Mouse (Mus musculus) layer of hippocampus, adult 18-20 months (tissue): ENCODE measurements around the gene Kcnb1. TPM values are rescaled to one million over a fixed set of nuclear protein-coding genes. Genes with fewer than 3 reads are reported as not detected.

Source experiments
- DNase-seq, 2 experiments: peaks; one replicate each; pipeline ENCODE4 v3.0.0; 2022; ENCODE audit warnings: low spot score in 2 of 2
- total RNA-seq, 2 experiments: library from RNA; stranded (reverse); gene quantifications; 2 replicates each; pipeline ENCODE4 v1.2.3; 2021

The Kcnb1 gene
- total RNA-seq, 2 experiments from 2014 or later, result 112 to 119 TPM

DNA sequence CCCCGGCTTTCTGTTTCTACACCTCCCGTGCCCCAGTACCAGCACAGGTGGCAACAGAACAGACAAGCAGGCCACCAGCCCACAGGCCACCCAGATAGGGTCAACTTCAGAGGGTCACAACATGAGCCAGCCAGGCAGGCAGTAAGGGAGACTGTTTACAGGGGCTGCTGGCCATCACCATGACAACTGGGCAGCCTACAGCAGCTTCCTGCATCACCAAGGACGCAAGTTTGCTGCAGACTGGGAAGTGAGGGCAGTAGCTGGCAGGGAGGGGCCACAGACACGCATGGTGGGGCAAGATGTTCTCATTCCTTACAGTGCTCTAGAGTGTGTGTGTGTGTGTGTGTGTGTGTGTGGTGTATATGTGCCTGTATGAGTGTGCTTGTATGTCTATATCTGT is 108.3 kb downstream of the Kcnb1 start:
- no peak for DNase-seq

DNA sequence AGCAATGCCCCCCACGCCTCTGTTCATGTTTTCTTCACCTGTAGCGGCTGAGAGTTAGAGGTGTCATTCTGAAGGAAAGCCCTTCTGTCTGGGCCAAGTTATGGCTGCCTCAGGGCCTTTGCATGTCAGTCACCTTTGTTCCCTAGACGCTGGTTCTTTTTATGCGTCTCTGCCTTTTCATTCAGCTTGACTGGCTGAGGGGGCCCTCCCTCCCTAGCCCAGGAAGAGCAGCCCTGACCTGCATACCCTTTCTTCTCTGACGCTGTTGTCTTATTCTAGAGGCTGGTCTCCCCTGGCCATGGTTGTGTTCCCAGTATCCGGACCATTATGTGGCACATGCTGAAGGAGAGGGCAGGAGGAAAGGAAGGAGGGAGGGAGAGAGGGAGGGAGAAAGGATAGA is 108.8 kb downstream of the Kcnb1 start:
- no peak for DNase-seq

DNA sequence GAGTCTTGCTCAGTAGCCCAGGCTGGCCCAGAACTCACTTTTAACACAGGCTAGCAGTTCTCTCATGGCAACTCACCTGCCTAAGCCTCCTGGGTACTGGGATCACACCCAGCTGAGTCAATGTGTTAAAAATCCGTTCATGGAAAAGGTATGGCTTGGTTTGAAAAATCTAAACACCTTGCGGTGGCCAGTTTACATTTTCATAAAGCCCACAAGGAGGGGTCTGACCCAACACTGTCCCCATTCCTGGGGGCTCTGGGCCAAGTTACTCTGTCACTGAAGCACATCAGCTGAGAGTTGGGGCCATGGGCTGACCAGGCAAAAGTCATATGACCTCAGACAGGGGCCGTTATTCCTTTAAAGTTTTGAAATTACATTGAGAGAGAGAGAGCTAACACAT is 109.6 kb downstream of the Kcnb1 start:
- DNase-seq, result no peak

DNA sequence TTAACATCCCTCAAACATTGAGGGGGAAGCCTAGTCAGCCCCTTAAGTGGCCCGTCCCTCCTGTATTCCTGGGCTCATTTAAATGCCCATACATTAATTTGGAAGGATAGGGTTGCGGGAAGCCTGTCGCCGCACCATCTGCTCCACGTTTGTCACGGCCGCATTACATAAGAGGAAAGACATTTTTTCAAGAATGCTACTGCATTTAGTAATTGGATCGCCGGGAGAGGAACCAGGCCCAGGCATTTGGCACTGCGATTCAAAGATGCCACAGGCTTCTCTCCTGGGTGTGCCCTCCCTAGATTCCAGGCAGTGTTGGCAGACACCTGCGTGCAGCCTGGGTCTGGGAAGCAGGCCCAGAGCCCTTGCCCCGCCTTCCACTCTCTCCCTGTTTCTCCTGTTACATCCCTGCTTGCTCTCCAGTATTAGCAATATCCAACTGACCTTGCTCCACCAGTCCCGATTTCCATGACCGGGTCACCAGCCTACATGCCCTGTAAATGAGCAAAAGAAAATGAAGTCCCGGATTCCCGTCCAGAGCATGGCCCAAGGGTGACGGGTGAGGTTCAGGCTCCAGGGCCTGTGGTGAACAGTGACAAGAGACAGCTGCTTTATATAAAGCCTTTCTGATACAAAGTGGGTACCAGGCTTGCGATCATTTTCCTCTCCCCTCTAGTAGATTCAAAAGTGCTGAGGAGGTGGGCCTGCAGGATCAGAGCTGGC is 110.3 kb downstream of the Kcnb1 start:
- DNase-seq, result peak; percentile 67 to 85

DNA sequence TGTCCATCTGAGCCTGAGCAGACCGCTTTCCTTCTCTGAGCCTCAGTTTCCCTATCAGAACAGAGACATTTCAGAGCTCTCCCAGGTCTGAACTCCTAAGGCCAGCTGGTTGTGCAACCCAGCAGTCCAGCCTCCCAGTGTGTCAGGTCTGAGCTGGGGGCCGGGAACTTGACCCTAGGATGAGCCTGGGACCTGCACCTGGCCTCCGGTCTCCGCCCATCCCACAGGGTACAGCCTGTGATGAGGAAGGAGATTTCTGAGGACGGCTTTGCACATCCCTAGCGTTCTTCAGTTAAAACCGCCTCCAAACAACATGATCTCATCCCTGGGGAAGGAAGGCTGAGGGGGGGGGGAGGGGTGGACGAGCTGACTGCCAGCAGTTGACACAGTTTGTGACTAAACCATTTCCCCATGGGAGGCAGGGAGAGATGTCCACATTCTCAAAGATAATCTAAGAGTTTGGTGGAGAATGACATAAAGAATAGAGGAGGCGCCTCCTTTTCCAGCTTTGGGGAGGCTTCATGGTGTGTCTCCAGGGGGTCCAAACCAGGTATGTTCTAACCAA is 110.9 kb downstream of the Kcnb1 start:
- DNase-seq, result peak in 1 of 2 experiments; percentile 57

DNA sequence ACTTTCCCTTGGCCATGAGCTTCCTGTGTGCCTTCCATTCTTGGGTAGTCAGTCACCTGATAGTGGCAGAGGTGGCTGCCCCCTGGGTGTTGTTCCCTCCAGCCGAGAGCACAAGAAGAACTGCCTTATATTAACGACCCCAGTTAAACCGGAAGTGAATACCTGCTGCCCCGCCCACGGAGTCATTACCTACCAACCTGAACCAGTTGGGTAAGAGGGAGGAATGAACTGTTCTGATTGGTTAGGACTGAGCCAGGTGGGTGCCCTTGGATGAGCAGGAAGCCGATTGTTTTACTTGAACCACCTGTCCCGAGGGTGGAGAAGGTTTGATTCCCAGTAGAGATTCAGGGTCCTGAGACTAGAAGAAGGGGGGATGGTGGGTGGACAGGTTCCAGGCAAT is 111.5 kb downstream of the Kcnb1 start:
- no peak for DNase-seq

DNA sequence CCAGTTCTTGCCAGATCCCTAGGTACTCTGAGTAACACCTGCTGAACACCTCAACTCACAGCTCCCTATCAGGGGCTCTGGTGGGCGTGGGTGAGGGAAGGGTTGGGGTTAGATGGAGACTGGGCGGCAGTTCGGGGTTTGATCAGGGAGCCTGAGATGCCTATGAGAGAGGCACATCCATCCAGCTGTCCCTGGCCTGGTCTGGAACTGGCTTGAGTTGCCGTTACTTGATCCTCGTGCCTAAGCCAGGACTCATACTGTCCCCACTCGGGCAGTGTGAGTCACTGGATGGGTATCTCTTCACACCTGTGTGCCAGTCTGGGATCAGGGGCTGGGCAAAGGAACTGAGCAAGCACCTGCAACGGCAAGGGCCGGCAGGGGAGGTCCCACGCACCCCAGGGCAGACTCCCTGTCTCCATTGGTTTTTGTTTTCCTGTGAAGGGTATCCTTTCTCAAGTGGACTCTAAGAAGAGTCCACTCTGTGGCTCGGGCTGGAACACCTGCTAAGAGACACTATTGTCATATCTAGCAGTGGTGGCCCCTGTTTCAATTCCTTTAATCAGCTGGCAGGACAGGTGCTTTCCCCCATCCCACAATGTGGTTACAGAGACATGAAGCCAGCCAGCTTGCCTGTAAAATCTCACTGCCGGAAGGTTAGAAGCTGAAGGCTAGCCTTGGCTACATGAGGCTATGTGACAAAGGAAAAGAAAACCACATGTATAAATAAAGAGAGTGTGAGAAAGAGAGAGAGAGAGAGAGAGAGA is 112.6 kb downstream of the Kcnb1 start:
- no peak for DNase-seq

DNA sequence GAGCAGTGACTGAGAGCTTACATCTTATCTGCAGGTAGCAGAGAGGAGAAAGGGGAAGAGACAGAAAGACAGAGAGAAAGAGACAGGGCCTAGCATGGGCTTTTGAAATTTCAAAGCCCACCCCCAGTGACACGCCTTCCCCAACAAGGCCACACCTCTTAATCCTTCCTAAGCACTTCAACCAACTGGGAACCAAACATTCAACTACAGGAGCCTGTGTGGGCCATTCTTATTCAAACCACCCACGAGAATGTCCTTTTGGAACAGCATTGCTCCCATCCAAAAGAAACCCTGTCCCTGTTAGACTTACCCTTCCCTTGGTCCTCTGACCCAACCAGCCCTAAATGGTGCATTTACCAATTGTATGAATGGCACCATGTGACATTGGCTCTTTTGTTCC is 113.2 kb downstream of the Kcnb1 start:
- DNase-seq, result no peak

DNA sequence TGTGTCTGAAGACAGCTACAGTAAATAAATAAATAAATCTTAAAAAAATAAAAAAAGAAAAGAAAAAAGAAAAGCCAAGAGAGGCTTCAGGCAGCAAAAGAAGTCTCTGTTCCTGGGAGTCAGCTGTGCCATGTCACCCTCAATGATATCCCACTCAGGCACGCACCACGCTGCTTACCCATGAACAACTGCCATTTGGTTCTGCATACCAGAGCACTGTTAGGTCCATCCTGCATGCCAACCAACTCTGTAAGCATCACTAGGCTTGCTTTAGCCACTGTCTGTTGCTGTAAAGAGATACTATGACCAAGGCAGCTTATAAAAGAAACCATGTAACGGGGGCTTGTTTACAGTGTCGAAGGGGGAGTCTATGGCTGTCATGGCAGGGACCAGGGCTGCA is 113.6 kb downstream of the Kcnb1 start:
- DNase-seq, result no peak

DNA sequence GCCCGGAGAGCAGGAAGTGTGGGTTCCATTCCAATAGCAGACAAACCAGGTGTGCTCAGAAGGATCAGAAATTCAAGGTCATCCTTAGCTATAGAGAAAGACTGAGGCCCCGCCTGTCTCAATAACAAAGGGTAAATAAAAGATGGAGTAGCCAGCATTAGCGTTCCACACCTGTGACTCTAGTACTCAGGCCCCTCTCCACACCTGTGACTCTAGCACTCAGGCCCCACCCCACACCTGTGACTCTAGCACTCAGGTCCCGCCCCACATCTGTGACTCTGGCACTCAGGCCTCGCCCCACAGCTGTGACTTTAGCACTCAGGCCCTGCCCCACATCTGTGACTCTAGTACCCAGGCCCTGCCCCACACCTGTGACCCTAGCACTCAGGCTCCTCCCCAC is 115.4 kb downstream of the Kcnb1 start:
- DNase-seq, result no peak

DNA sequence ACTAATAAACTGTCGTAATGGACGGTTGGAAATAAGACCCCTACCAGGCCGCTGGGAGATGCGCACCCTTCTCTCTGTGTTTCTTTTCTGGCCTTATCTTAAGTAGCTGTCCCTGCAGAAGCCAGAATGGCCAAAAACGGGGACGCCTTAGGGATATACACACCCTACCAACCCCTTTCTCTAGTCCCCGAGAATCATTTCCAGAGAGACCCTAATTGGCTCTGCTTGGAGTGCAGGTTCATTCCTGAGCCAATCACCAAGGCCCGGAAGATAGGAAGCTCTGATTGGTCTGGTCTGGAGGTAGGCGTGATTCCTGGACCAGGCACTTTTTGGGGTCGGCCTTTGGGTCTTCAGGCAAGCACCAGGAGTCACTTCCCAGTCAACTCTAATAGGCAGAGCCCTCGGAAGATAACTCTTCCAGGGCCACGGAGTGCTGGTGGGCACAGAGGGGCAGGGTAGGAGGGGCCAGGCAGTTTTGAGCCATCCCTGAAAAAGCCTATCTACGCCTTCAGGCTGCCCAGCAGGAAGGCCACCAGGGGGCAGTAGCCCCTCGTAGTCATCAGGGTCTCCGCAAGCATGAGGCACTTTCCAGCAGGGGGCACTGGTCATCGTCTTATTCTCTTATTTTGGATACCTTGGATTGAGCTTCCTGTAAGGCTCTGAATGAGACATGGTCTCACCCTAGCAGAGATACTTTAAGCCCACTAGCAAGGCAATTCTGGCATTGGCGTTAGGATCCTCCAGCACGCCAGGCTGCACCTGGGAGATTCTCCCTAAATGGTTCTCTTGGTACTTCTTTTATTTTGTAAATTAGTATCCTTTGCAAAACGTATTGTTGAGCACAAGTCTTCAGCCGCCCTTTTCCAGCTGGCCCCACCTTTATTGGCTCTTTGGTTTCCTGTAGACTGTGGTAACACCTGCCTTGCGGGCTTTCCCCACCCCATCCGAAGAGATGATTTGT is 118.0 kb downstream of the Kcnb1 start:
- DNase-seq, result peak; percentile 93 to 99

DNA sequence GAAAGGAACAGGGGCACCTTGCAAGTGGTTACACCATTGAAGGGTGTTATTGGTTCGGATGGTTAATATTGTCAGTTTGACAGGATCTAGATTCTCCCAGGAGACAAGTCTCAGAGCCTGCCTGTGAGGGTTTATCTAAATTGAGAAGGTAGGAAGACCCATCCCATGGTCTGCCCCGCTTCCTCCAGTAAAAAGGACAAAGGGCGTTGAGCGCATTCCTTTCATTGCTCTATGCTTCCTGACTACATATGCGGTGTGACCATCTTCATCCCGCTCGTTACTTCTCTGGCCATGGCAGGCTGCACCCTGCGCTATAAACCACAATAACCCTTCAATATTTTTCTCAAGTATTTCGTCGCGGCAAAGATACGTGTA is 118.7 kb downstream of the Kcnb1 start:
- no peak for DNase-seq

DNA sequence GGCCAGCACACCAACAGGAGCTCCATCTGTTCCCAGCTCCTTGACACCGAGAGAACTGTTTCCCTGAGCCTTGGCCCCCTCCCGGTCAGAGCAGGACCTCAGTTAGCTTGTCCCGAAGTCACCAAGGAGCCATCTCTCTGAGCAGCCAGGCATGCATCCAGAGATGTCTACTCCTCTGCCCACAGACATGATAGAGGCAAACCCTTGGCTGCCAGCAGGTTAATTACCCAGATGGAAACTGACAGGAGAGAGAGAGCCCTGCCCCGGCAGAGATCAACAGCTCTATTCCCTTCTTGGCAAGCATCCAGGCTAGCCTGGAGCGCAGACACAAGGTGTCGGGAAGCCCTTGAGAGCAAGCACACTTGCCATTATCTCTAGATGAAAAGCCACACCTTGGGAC is 119.6 kb downstream of the Kcnb1 start:
- DNase-seq, result no peak

DNA sequence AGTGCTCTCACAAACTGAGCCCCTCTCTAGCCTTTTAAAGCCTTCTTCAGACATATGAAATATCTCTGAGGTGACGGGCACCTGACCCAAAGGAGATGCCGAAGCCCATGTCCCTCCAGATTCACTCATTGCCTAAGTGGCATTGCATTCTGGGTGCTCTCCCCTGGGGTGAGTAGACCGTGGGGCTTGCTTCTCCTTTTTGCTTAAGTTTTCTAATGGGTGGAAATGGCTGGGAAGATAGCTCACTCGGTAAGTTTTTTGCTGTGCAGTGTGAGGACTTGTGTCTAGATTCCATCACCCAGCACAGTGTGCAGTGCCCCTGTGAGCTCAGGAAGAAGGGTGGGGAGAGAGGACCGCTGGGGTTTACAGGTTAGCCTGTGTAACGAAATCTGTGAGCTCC is 122.4 kb downstream of the Kcnb1 start:
- DNase-seq, result no peak

DNA sequence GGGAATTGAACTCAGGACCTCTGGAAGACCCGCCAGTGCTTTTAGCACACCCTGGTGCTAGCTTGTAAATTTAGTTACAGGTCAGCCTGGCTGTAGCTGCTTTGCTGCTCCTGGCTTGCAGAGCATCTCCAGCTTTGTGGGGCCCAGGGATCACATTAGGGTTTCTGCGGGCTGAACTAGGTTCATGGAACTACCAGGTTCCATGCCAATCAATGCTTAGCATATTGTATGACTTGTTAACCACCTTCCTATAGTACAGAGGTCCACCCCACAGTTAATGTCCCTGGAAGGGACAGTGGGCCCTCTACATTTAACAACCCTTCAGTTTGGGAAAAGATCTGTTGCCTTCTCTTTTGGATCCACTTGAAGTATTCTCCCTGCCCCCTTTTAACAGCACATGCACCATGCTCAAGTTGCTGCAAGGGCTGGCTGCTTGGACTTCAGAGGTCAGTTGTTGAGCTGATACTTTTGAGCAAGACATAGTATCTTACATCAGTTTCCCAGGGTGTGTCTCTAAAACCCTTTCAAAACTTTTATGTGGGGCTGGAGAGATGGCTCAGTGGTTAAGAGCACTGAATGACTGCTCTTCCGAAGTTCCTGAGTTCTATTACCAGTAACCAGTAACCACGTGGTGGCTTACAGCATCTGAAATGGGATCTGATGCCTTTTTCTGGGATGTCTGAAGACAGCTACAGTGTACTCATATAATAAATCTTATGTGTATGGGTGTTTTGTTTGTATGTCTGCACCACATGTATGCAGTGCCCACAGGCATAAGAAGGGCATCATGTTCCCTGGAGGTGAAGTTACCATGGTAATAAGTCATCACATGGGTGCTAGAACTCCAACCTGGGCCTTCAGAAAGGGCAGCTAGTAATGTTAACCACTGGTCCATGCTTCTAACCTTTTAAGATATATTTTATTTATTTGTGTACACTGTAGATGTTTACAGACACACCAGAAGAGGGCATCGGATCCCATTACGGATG is 123.1 kb downstream of the Kcnb1 start:
- no peak for DNase-seq

DNA sequence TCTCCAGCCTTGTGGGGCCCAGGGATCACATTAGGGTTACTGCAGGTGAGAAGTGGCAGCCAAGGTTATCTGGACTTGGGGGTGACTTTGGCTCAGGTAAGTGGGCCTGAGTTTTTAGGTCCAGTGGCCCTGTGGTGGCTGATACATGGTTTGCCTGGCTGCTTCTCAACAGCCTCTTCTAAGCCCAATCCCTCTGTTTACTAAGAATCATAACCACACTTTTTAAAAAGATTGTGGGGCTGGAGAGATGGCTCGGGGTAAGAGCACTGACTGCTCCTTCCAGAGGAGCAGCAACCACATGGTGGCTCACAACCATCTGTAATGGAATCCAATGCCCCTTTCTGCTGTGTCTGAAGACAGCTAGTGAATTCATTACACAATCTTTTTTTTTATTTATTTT is 123.9 kb downstream of the Kcnb1 start:
- no peak for DNase-seq

DNA sequence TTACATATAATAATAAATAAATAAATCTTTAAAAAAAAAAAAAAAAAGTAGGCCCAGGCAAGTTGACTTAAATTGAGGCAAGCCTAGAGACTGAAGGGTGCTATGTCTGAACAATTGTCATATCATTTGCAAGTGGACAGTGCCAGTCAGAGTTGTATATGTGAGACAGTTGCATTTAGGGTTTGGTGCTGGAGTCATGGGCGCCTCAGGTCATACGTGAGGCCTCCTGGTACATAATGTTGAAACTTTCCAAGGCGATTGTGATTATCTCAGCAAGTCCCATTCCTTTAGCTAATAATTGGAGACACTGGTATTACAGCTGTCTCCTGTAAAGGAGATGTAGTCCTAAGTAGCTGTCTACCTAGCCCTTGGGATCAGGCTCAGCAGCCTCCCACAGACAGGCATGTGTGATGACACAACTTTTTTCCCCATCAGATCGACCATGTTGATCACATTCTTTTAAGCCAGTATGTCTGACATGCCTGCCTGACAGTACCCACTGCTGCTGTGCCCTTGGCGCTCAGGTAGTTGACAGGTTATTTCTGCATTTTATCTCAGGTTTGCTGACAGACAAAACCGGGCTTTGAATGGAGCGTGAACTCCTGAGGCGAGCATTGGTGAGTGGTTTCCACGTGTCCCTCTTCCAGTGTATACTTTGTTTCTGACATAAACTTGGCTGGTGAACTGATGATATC is 125.2 kb downstream of the Kcnb1 start:
- no peak for DNase-seq

DNA sequence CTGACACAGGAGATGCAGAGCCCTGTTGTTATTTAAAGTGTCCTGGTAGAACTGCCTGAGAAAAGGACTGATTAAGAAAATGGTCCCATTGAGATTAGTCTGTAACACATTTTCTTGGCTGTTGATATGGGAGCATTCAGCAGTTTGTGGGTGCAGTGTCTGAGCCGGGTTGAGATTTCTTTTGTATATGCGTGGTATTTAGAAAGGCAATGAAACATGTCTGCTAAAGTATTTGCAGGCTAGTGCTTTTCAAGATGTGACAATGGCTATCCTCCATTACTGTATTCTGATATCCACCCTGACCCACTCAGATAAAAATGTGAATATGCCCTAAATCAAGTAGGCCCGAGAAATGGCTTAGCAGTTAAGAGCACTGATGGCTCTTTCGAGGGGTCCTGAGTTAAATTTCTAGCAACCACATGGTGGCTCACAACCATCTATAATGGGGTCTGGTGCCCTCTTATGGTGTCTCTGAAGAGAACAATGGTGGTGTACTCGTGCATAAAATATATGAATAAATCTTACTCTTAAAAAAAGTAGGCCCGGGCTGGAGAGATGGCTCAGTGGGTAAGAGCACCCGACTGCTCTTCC is 126.0 kb downstream of the Kcnb1 start:
- DNase-seq, result no peak
